ENCODE assay signal across 9 mouse cellular contexts in genomic region chr11:44866476-44867149, GRCm38 (mm10).
DNase-seq lines count a peak whose midpoint lies in the region; ATAC-seq and TF ChIP-seq lines count a peak whose summit lies in the region.
"Had no signal": no experiment of that assay in that cellular context is flagged by ENCODE, and none has a peak within 500 bp of the region (broad histone marks: within the 10 kb centered on the region; RNA-seq: fewer than 3 reads in every experiment).

No protein-coding gene starts in this region.

- no peak for TF ChIP-seq POLR2A in cerebellum, adult 2 months (IDR thresholded peaks at IDR 0.05; ENCODE audit: borderline replicate concordance, insufficient read depth, low read length)

- H3K4me2 ChIP-seq in hindbrain, embryonic 14.5 days (replicated peaks): no peak overlapping the region
- H3K4me2 ChIP-seq: liver, embryonic 11.5 days had no signal

- peaks cover 16% of the 10 kb centered on the region for H3K4me1 ChIP-seq in cerebellum, adult 2 months (ENCODE audit: control insufficient read depth, insufficient read depth, low read length)
- peaks cover 14% of the 10 kb centered on the region for H3K4me1 ChIP-seq in hindbrain, embryonic 14.5 days (replicated peaks; ENCODE audit: control insufficient read depth, insufficient read depth, low read length)

- 8% methylated on average over 14 of the region's 14 CpGs for WGBS in cerebellum, adult 2 months
- WGBS in hindbrain, embryonic 14.5 days: 58% methylated on average over 14 of the region's 14 CpGs

- DNase-seq in gastrocnemius, adult 18-20 months (ENCODE audit: low spot score): peak; percentile 24
- DNase-seq in gastrocnemius, adult 8-10 months (ENCODE audit: low spot score in 2 of 2): no peak
- DNase-seq in cerebellum, adult 2 months: peak; percentile 78 to 86
- peak; percentile 66 for DNase-seq in gastrocnemius, postnatal 25 days
- DNase-seq in hindbrain, embryonic 14.5 days (ENCODE audit: low spot score): no peak
- DNase-seq in kidney, adult 9 months: no peak
- DNase-seq in embryo, embryonic 9.5 days (ENCODE audit: extremely low spot score): no peak
- DNase-seq in adrenal gland, postnatal 10 days: no peak

- TF ChIP-seq CTCF in cerebellum, adult 2 months (IDR thresholded peaks at IDR 0.05; ENCODE audit: borderline replicate concordance, insufficient read depth, low read depth, low read length): no peak

- no peaks in the 10 kb centered on the region for H3K27me3 ChIP-seq in cerebellum, adult 2 months (ENCODE audit: control insufficient read depth, insufficient read depth, low read length)
- H3K27me3 ChIP-seq in hindbrain, embryonic 14.5 days (ENCODE audit: control insufficient read depth, insufficient read depth, low read length): no peaks in the 10 kb centered on the region

- no peak overlapping the region for H3K4me3 ChIP-seq in cerebellum, adult 2 months (replicated peaks; ENCODE audit: insufficient read depth, low read depth, low read length)
- H3K4me3 ChIP-seq in hindbrain, embryonic 14.5 days (replicated peaks; ENCODE audit: low read length): no peak overlapping the region

- ATAC-seq in hindbrain, embryonic 14.5 days (ENCODE audit: low FRiP score): no peak

- no peak overlapping the region for H3K9ac ChIP-seq in hindbrain, embryonic 14.5 days

- H3K36me3 ChIP-seq in hindbrain, embryonic 14.5 days (replicated peaks; ENCODE audit: control insufficient read depth, insufficient read depth): 0 out of 2 replicates have a peak, but pooled peaks cover 5% of the 10 kb centered on the region

- H3K9me3 ChIP-seq in hindbrain, embryonic 14.5 days (ENCODE audit: control insufficient read depth, low read length): no peaks in the 10 kb centered on the region

- H3K27ac ChIP-seq in cerebellum, adult 2 months (ENCODE audit: insufficient read depth, low read length): peak overlapping the region; percentile 35; the same call in 1 of the 2 replicates
- H3K27ac ChIP-seq in hindbrain, embryonic 14.5 days: peak overlapping the region; percentile 59; the same call in 1 of the 2 replicates

Comparison
In these comparisons a context has a peak if more than half of its experiments do, and no peak if none do; other contexts are left out.
1. DNase-seq: peak in gastrocnemius, adult 18-20 months (single experiment), cerebellum, adult 2 months (2 of 2) and gastrocnemius, postnatal 25 days (single experiment); none in gastrocnemius, adult 8-10 months (0 of 2), hindbrain, embryonic 14.5 days (single experiment), kidney, adult 9 months (single experiment), embryo, embryonic 9.5 days (single experiment) and adrenal gland, postnatal 10 days (single experiment).